Mouse (Mus musculus) adrenal gland, postnatal 4 days (tissue): ENCODE measurements at regions not wholly inside any gene's neighbourhood (a gene's known extent, or its start where the extent isn't known, plus 50 kb on each side); places are given as distances from the start of the nearest gene placed in this dataset.

Experiments
- DNase-seq, 2 experiments: peaks; one replicate each; pipeline ENCODE4 v3.0.0; 2021 to 2022; ENCODE audit warnings: low spot score in 2 of 2, mixed read lengths in 2 of 2

DNA sequence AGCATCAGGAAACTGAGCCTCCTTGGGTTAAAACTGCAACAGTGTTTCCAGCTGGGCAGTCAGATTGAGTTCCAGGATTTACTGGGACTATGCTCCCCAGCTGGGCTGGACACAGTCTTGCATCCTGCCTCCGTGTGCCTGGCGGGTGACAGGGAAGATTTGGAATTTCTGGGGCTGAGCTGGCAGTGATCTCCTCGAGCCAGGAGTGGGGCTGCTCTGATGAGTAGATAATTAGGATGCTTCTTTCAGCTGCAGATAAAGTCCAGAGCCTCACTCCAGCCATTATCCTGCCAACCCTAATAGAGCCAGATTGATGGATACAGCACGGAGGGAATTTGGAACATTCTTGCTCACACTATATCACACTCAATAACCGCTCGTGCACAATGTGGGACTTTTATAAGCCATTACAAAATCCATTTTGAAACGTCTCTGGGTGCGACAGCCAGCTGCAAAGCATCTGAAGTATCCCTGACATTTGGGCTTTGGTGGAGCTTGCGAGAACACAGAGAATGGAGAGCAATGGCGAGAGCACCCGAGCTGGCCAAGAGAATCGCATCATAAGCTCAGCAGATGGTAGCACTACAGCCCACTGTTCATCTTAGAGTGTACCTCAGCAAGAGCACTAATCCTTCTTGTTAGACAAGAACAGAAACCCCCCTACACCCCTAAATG, 311.6 kb upstream of the Klf4 start:
- DNase-seq: no peak

DNA sequence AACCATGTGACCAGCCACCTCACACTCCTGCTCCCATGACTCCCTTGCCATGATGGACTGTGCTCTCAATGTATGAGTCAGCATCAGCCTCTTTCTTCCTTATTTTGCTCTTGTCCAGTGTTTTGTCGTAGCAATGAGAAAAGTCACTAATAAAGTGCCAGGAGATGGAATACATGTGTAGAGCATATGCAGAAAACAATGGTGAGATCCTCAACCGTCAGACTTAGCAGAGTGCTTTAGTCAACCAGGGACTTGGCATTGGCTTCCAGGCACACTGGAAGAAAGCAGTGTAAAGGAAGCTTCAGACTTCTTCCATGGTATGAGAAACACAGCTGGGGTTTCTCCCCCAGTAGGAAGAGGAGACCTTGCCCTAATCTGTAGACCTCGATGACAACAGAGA, 306.3 kb upstream of the Klf4 start:
- no peak for DNase-seq

DNA sequence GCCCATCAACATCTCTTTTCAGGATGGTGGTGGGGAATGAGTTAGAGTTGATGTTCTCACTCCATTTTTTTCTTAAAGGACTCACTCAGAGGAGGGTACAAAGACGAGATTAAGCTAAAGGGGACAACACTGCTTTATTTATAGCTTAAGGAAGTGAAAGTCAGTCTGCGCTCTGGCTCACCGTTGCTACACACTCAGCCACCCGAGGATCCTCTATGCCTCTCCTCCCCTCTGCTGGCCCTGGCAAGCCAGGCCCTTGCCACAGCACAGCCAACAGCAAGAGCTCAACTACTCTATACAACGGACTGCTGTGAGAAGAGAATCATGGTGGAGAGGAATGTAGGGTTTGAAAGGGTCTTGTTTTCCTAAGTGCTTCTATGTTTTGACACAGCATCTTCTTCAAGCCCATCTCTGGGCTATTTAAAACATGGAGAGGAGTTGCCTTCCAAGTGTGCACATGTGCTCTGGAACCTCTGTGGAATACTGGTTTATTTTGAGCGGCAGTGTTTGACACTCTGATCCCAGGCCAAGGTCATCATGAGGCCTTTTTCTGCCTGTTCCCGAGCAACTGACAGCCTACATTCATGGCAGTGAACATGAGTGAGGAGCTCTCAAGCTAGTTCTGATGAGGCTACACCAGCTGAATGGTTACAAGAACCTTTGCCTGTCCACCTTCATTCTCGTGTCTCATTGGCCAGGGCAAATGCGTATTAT, 291.9 kb upstream of the Klf4 start:
- DNase-seq: no peak

DNA sequence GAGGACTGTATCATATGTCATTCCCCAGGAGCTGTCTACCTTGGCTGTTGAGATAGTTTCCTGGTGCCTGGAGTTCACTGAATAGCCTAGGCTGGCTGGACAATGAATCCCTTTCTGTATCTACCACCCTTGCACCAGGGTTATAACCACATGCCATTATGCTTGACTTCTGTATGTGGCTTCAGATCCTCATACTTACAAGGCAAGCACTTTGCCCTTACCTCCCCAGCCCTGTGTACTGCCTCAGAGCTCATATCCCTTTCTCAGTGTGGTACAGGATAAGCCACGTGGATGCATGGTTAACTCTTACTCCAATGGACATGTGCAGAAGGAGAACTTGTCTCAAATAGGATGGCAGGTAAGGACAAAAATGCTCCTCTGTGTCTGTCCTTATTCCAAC, 291.3 kb upstream of the Klf4 start:
- DNase-seq: no peak

DNA sequence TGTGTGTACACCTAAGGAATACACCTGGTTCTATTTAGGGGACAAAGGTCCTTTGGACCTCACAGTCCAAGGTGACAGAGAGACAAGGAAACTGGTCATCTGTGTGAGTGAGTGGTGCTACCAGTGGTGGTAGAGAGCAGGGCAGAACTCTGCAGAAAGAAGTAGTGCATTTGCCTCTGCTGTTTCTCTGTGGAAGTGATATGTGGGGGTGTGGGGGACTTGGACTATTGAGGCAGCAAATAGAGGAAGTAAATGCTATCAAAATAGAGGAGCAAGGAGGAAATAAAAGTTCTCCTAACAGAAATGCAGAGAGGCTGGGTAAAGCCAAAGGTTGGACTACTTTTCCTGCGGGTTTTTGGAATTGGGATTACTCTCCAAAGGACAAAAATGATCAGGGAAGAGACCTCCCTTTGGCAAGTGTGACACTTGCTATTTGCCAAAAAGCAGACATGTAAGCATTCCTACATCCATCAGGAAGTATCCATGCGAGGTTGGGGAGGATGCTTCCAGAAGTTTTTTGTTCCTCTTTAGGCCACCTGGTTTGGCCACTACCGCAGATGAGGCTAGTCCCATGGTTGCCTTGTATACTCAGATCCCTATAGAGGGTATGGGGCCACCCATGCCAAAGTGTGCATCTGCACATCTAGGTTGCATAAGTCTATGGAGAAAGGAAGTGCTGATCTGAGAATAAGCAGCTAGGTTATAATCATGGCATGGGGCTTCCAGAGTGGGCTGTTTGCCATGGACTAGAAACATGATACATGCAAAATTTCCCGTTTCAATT, 285.0 kb upstream of the Klf4 start:
- DNase-seq: no peak

DNA sequence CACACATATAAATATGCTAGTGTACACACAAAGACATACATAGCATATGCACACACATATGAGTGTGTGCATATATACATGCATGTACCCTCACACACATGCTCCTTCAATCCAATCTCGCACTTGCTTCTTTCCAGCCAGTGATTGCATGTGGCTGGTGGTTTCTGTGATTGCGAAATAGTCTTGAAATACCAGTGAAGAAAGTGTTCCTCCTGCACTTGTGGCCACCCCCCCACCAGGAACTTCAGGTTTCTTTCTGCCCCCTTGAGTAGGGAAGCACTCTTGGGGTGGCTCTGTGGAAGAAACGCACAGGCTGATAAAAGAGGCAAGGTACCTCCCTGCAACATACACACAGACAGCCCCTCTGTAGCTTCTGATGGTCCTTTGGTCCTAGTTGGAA, 283.6 kb upstream of the Klf4 start:
- DNase-seq: no peak

DNA sequence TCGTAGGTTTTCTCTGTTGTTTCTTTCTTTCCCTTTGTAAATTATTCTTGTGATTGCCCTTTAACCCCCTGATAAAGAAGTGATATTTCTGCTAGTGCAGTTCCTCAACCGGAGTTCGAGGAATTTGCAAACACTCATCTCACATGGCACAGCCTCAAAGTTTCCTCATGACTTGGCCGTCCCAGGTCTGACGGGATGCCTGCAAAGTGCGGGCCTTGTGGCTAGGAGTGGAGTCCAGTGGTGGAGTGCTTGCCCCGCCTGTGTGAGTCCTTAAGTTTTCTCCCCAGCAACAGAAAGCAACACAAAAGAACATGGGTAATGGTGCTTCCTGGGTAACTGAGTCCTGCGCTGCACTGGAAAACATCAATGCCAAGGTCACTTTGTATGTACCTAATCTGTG, 280.6 kb upstream of the Klf4 start:
- DNase-seq: no peak

DNA sequence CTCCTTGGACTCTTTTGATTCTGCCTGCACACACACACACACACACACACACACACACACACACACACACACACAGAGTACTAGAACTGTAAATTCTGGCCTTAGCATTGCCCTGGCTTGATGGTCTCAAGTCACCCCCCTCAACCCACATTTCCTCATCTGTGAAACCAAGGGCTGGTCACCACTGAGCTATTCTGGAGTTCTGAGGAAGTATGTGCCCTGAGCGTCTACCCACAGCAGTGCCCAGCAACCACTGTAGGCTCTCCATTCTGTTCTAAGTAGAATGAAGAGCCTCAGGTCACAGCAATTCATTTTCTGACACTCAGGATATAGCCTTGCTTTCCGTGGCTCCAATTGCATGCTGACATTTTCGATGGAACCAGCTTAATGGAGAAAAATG, 279.4 kb upstream of the Klf4 start:
- DNase-seq: no peak

DNA sequence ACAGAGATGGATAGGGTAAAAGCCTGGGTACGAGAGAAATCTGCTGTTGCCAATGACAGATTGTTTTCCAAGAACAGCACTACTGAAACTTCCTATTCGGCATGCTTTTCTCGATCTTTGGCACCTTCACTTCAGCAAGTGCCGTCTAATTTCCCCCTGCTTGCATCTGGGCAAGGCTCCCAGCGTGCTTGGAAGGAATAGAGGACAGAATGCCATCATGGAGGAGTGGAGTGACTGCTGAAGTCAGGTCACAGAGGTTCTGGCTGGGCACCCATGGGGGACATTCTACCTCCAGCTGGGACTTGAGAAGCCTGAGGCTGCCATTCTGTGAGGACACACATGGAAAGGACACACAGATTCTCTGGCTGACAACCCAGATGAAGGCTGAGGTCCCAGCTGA, 276.2 kb upstream of the Klf4 start:
- no peak for DNase-seq

DNA sequence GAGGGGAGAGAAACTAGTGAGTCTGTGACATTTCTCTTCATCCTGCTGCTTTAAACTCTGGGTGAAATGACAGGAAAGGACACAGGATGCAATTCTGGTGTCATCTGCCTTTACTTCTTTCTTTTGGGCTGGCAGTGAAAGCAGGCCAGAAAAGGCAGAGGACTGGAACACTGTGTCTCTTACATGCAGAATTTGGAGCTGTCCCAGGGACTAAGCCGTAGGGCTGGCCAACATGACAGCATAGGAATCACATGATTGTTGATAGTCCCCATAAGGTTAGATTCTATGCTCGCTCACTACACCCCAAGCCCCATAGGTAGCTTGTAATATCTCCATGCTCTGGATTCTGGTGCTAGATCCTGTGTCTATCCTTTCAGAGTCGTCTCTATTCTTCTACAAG, 274.5 kb upstream of the Klf4 start:
- no peak for DNase-seq

DNA sequence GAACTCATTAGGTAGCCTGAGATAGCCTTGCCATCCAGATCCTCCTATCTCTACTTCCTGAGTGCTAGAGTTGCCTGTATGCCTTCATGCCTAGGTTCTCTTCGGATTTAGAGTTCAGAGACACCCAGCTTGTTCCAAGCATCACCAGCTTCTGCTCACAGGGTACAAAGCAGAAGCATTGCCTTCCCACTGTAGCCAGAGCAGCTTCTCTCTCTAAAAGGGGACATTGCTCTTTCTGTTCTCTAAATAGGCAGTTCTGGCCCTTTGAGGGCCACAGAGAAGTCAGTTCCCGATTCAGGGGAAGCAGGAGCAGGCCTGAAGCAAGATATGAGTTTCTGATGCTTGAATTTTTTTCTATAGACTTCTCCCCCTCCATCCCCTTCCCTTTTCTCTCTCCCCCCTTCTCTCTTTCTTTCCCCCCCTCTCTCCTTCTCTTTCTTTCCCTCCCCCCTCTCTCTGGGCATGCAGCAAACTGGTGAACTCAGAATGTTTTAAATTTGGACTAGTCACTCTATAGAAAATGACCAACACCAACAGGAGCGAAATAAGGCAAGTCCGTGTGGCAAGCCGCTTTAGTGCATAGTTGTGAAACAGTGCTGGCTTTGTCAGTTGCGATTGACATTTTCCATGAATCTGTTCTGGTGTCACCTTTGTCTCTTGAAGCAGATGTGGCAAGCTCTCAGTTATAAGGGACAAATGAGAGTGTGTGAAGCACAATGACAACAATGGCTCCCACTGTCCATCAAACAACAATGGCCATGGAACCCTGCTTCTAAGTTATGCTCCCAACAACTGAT, 273.2 kb upstream of the Klf4 start:
- no peak for DNase-seq

DNA sequence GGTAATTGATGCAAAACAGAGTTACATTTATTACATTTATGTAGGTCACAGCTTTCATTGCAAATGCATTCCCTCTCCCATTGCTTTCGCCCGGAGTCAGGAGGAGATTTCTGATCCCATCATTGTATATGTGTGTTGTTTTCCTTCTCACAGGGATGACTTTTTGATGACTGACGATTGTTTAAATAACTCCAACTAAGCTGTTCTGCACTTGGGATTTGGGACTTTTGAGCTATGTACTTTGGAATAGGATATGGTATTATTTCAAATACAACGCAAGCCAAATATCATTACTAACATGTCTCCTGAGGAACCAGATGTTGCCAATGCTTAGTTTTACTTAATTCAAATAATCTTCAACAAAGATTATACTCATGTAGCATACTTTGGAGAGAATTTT, 269.8 kb upstream of the Klf4 start:
- DNase-seq: no peak

DNA sequence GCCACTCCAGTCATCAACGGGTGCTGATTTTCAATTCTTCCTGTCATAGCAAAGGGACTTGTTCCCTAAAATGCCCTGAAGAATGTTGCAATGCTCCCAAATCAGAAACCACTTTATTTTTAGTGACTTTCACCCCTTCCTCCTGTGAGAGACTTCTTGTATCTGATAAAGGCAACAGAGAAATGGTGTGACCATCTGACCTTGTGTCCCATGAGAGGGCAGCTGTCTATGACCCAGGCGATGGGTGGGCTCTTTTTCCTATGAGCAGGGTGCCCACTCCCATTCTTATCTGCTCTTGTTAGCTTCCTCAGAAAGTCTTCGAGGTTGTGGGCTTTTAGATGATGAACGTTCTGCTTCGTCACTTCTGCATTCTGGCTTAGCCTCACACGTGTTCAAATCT, 265.8 kb upstream of the Klf4 start:
- DNase-seq: no peak

DNA sequence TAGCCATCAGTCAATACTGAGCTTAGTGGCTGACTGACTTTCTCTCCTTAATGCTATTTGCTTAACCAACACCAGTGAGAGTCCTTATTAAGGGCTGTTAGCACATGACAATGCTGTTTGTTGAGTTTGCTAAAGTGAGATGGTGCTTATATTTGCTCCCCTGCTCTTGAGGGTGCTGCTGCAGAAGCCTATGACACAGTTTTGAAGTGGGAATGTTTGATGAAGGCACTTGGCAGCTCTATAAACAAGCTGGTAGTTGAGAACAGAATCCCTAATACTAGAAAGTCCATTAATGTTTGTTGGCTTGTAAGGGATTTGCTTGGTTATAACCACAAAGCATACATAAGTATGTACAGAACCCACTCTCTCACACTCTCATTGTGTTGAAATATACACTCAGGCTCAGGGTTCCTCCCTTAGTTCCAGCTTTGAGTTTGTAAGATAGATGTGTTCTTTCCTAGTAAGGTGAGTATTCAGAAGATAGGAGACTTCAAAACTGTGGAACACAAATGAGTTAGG, 249.1 kb upstream of the Klf4 start:
- DNase-seq: no peak

DNA sequence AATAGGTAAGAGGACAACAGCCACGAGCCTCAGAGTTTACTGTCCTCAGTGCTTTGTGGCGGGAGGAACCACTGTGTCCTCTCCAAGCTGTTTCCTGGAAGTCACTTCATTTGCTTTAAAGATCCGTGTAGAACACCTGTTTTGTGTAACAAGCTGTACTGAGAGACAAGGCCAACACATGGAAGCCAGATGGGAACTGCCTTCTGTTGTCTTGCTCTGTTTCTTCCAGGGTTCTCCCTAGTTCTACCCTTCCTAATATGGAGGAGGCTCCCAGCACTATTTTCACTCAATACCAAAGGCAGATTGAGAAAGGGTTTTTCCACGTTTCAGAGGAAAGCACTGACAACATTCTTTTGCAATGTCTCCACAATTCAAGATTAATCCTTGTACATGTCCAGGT, 247.3 kb upstream of the Klf4 start:
- DNase-seq: no peak

DNA sequence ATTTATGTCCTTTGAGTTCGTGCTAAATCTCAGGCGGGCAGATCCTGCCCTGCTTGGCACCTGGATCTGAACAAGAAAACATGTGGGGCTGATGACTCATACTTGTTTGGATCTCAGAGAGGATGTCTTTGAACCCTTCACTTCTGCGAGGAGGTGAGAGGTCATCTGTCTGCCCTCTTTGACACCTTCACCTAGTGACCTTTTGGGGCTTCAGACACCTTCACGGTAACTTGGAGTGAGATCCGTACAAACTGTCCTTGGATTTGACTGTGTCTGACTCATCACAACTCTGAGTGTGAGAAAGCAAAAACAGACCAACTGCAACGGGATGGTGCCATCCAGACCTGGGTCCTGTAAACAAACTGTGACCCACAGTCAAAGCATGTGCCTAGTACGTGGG, 243.6 kb upstream of the Klf4 start:
- DNase-seq: no peak

DNA sequence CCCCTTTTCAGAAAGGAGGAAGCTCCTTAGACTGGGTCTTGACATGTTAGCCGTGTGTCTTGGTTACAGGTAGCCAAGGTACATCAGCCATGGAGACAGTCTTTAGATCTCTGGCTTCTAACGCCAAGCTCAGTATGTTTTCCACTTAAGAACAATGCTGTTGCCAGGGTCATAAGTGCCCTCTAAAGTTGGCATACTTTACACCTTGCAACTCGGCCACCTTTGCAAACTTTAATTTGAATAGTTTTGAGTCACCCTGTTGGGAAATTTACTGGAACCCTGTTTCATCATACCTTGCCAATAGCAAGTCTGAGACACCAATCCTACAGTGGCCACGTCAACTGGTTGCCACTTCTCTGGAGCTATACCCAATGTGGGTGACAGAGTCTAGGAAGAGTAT, 242.3 kb upstream of the Klf4 start:
- DNase-seq: no peak

DNA sequence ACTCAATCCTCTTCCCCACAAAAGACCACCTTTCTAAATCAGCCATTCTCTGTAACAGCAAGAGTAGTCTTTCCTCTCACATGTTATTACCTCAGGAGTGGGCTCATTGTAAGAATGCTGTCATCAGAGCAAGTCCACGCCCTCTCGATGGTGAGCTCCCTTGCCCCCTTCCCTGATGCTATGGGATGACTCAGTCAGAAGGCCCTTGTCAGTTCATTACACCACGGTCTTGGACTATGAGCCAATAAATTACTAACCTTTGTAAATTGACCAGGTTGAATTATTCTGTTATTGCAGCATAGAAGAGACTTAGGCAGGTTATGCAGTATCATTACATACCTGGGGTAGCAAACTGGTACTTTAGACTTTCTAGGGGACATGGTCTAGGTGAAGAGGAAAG, 237.4 kb upstream of the Klf4 start:
- no peak for DNase-seq

DNA sequence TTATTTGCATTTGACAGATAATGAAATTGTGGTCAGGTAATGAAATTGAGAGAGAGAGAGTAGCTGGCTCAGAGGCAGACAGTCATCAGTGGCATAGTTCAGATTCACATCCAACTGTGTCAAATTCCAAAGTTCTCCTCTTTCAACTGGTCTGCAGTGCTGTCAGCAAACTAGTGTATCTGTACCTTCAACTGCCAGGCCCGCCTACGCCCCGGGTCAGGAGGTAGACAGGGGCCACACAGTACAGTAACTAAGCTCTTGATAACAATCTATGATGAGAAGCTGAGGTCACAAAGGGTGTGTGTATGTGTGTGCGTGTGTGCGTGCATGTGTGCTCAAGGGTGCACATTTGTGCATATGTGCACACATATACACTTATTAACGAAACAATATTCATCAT, 236.1 kb upstream of the Klf4 start:
- no peak for DNase-seq

DNA sequence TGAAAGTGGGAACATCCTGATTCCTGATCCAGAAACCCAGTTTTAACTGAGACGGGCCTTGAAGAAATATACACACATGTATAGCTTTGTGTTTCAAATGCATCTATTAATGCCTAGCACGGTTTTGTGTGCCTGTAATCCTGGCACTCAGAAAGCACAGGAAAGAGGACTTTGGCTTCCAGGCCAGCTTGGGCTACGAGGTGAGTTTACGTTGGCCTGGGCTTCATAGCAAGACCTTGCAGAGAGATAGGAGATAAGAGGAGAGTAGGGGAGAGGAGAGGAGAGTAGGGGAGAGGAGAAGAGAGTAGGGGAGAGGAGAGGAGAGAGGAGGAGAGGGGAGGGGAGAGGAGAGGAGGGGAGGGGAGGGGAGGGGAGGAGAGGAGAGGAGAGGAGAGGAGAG, 234.9 kb upstream of the Klf4 start:
- DNase-seq: no peak

DNA sequence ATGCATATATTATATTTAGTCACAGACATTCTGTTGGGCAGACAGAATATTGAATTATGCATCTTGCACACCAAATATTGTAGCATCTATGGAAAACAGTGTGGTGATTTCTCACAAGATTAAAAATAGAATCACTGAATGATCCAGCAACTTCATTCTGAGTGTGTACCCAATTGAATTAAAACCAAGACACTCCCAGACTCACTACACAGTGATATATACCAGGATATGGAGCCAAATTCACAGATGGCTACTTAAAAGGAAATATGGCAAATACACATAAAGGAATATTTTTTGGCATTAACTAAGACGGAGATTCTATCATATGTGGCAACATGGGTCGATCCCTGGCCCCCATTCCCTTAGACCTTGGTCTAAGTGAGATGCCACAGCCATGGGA, 233.5 kb upstream of the Klf4 start:
- DNase-seq: no peak

DNA sequence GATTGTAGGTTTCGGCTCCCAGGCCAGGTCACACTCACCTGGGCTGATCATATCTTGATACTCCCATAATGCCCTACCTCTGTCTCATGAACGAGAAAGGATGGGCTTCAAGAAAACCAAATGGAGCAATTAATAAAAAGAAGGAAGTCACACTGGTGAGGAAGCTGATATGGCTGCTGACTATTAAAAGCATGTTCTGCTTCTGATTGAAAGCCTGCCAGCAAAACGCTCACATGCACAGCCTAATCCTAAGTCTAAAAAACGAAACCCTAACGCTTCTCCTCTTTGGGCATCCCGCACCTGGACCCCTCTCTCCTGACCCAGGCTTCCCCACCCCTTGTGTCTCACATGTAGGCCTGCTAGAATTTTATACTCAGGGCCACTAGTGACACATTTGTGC, 230.8 kb upstream of the Klf4 start:
- no peak for DNase-seq
